Mouse (Mus musculus): ENCODE results near the gene Stxbp2.

DNA sequence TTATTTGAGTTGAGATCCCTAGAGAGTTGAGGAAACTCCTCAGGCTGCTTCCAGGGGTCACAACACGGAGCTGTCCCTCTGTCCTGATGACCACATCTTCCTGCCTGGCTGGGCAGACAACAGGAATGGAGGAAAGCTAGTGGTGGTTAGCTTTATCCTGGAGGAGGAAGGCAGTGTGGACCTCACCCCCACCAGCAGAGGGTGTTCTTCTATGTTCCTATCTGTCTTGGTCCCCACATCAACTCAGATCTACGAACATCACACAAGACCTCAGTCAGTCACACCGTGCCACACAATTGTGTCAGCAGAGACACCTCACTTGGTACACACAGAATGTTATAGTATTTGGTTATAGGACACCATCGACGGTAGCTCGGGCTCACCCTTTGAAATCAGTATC, 56.8 kb downstream of the Stxbp2 start:
- TF ChIP-seq POLR2A (IDR thresholded peaks at IDR 0.05; ENCODE audit: borderline replicate concordance, extremely low read depth, insufficient read depth, insufficient read length, poor library complexity, severe bottlenecking) (no peak), CTCF (IDR thresholded peaks at IDR 0.05; ENCODE audit: borderline replicate concordance, extremely low read depth, insufficient read depth, insufficient read length) (no peak)
